Mouse (Mus musculus): ENCODE measurements around the gene Ap4b1.

The Ap4b1 gene

GRCm38 (mm10) chr3:103857036-103857805 lies 47.9 kb downstream of the Ap4b1 start:
- no peak for DNase-seq

DNA sequence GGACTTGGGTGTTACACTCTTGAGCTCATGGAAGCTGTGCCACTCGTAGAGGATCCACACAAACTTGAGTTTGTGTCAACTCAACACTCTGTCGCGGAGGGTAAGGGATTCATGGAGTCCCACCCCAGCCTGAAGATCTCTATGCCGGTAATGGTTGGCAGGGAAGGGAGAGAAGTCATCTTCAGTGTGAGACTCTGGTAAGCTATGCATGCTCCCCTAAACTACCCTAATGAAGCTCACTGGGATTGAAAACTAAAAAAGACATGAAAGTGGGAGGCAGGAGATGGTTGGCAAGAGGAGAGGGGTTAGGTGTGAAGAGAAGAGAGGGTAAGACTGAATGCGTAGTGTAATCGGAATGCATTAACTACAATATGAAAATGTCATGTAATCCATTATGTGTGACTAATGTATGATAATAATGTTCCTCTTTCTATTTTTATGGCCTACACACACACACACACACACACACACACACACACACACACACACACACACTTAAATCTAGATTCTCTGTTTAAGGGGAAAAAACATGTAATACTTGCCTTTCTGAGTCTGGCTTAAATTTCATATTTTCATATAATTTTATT lies 48.8 kb downstream of the Ap4b1 start:
- DNase-seq: no peak

GRCm38 (mm10) chr3:103858881-103859801 lies 49.8 kb downstream of the Ap4b1 start, which contains the start of gene Ptpn22:
Gene Ptpn22, plus strand, starts transcription at chr3:103859795.
- DNase-seq: peak; percentile 9

GRCm38 (mm10) chr3:103859851-103860391 lies 50.6 kb downstream of the Ap4b1 start:
- DNase-seq: peak; percentile 13

- DNase-seq: no peak
Observed at GRCm38 (mm10) chr3:103862721-103863220, 53.5 kb downstream of the Ap4b1 start.

GRCm38 (mm10) chr3:103864200-103864599 lies 54.9 kb downstream of the Ap4b1 start:
- DNase-seq: peak; percentile 12

GRCm38 (mm10) chr3:103867424-103867971 lies 58.2 kb downstream of the Ap4b1 start:
- DNase-seq: no peak

GRCm38 (mm10) chr3:103868008-103868407 lies 58.7 kb downstream of the Ap4b1 start:
- no peak for DNase-seq

Measured in kidney, postnatal 10 days (tissue).